Mouse (Mus musculus): ENCODE data around the gene Krt32.

DNA sequence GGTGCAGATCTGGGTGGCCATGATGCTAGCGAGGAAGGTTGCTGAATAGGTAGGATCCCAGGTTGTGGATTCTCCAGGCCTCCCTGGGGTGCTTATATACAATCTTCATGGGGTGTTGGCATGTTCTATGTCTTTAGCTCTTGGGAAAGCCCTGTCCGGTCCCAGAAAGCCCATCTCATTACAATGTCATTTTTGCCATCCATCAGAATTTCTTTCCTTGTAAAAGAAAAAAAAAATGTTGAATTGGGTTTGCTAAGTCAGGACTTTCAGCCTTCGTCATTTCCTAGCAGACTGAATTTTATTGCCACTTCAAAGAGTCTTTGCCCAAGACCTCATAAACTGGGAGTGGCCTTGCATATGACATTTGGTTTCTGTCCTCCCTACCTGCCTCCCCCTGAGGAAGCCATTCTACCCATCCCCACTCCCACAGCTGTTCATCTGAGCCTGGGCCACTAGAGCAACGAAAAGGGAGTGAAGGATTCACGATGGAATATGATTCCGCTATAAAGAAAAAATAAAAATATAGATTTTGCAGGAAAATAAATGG lies 17.6 kb upstream of the Krt32 start, which contains the start of gene Krt36:
- no peak for TF ChIP-seq POLR2A (IDR thresholded peaks at IDR 0.05; ENCODE audit: borderline replicate concordance, low read depth, low read length)
- no peak for TF ChIP-seq CTCF (IDR thresholded peaks at IDR 0.05; ENCODE audit: low read depth, low read length)

All from bone marrow macrophage, adult 2 months (primary cell).